Mouse (Mus musculus) cerebellum, postnatal 4 days (tissue): ENCODE results near the gene Dgcr2.

Experiments used
- DNase-seq, 2 experiments: peaks; one replicate each; pipeline ENCODE4 v3.0.0; 2022; ENCODE audit warnings: low spot score in 2 of 2, mixed read lengths in 1 of 2

Gene Dgcr2

DNA sequence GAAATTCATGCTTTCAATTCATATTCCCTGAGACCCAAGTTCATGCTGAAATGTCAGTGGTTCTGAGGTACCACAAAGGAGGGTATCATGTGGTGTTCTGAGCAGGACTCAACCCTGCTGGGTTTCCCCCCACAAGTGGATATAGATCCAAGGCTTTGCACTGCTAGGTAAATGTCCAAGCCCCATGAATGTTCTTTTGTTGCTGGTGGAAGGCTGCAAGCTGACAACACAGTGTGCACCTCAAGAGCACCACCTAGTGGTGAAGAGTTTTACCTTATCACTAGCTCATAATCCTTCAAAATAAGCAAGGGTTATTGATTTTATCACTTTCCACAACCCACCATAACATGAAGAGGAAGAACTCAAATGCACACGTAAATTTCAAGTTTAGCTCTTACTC lies 49.4 kb downstream of the Dgcr2 start:
- peak in 1 of 2 experiments; percentile 59 for DNase-seq

DNA sequence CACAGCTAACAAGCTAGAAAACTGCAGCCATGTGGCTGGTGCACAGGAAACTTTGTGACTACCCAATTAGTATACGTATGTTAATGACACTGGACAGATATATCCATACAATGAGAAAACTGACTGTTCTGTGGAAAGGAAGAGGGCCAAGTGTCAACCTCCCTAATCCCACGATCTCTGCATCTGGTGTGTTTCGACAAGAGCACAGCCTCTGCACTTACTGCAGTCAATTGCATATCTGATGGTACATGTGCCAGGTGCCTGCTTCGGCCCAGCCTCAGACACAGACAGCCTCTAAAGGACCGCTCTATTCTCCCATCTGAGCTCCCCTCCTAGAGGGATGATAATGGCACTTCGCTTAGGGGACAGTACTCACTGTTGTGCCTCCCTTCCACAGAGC lies 49.9 kb downstream of the Dgcr2 start:
- DNase-seq = no peak

DNA sequence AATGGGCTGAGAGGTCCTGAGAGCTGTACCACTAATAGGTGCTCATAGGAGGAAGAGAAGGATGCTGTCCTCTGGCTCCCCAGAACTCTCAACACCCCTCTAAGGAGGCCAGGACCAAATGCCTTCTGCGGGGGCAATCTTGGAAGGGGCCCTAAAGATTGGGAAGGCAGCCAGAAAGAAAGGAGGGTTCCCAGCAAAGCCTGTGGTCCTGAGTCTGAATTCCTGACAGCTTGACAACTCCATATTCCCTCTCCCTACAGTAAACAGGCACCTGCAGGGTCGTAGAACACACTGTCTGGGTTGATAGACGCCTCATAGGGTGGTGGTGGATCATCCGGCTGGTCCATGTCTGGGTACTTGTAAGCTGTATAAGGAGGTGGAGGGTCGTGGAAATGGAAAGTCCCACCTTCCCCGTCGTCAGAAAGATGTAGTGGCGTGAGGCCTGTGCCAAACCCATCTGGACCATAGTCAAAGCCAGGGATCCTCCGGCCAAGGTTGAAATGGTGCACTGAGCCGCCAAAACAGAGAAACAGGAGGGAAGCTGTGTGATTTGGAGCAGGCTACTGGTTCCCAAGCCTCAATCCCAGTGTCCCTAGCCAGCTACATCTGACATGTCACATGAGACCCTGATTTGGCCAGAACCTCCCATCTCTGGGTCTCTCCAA lies 54.5 kb downstream of the Dgcr2 start:
- DNase-seq = no peak

DNA sequence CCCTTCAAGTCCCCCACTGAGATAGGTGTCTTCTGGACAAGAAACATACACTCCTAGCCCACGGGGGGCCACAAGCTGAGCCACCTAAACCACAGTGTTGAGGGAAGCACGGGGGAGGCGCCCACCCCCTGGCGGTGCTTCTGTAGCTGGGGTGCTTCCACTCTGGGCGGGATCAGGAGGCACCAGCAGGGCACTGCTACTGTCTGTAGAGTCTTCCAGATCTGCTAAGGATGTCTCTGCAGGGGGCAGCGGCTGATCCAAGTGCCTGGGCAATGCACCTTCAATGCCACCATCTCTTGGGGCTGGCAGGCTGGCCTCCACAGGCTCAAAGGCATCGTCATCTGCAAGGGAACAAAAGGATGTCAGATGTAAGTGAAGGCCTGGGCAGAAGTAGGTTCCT lies 55.9 kb downstream of the Dgcr2 start:
- no peak for DNase-seq

DNA sequence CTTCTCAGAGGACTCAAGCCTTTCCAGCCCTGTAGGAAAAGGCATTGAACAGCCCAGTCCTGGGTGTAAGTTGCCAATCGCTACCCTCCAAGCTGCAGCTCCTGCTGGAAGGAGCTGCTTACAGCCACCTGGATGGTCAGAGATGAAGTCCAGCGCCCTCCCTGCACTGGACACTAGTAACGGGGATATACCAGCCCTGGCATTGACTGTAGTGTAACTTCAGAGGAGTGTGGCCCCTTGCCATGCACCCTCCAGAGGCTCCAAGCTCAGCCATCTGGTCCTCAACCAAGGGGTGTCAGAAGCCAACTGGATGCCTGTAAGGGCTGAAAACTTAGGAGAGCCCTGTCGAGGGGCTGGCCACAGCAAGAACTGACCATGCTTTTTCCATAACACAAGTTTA lies 58.4 kb downstream of the Dgcr2 start:
- DNase-seq = no peak

DNA sequence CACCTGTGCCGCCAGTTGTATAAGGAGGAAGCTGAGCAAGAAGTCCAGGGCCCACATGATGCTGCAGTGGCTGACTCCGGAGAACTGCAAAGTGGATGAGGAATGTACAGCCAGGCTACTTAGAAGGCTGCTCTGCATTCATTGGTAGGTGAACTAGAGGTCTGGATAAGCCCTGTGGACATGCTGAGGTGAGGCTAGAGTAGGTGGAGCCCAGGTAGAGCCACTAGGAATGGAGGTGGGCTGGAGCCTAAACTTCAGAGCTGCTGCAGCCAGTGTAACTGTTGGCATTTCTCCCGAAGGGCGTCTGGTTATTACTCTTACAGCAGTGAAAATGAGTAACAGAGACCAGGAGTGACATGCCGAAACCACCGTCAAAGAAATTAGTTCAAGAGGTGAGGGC lies 60.3 kb downstream of the Dgcr2 start, which contains the start of gene Car15:
TSS of gene Car15 (minus strand) at position 314 of the 400 bp plus-strand sequence.
- DNase-seq = no peak

DNA sequence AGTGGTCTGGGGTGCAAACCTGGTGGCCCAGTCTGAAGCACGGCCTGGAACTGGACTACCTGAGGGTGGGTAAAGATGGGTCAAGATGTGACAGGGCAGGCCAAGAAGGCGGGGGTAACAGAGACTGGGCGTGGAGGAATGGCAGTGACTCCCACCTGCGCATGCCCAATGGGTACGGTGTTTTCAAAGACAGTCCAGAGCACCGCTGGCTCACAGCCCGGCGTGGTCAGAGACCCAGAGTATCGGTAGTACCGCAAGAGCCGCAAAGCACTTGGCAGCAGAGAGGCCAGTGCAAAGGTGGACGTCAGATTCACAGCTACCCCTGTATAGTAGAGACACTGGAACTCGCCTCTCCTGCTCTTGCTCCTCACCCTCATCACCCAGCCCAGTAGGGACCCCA lies 62.9 kb downstream of the Dgcr2 start:
- no peak for DNase-seq

DNA sequence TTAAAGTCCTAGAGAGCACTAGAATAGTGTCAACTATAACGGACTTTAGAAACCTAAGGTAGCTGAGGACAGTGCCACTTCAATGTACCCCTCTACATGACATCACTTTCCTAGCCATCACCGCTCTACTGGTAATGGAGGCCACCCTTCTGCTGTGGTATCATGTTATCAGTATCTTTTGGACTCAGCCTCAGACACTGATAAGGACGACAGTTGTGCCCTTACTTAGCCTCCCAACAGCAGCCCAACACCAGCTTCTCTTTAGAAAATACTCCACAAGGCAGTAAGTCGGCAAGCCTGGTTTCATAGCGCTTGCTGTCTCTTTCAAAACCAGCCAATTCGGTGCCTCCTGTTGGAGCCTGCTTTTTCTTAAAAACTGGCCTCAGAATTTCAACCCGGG lies 63.8 kb downstream of the Dgcr2 start:
- no peak for DNase-seq

DNA sequence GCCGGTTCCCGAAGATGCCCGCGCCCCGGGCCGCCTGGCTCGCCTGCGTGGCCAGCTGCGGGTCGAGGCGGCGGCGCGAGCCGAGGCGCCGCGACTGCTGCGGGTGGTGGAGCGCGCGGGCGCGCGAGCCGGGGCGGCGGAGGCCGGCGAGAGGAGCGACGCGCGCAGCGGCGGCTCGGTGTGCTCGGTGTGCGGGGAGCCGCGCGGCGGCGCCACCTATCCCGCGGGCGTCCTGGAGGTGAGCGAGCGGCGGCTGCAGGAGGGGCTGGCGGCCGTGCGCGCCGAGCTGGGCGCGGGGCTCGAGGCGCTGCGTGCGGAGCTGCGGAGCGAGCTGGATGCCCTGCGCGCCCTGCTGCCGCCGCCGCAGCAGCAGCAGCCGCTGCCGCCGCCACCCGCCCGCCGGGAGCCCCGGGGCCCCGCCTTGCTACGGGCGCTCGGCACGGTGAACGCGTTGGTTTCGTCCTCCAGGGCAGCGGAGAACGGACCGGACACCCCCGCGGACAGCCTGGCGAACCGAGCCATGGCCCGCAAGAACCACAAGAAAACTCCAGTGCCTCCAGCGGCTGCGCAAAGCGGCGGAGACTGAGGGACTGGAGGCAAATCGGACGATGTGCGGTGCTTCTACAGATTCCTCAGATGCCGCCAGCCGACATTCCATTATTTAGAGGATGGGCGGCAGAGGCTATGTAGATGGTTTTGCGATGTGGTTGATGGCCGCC lies 64.5 kb downstream of the Dgcr2 start:
- peak in 1 of 2 experiments; percentile 41 for DNase-seq

DNA sequence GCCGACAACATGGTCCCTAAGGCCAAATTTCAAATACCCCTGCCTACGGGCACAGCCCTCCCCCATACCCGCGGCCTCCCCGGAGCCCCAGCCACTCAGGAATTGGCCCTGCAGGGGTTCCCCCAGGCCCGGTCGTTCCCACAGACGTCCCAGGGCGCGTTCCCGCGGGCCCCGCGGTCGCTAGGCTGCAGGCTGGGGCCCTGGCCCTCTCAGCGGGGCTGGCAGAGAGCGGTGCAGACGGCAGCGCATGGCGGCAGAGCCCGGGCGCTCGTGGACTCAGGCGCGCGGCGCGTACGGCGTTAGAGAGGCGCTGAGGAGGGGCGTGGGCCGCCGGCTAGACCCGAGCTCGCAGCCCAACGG lies 65.1 kb downstream of the Dgcr2 start:
- DNase-seq = peak in 1 of 2 experiments; percentile 42

DNA sequence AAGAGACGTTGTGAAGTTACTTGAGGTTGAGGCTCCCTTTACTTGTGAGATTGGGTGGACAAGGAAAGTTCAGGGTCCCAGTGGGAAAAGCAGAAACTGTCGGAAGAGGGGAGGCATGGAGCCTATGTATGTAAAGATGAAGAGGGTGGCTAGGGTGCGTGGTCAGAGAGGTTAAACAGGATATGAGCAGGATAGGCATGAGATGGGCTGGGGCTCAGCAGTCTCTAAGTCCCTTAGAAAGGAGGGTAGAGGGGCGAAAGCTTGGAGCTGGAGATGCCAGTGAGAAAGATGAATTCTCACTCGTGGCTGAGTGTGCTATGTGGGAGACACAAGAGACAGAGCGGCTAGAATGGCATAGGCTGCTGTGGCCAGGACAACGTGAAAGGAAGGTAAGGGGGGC lies 65.5 kb downstream of the Dgcr2 start, which contains the start of gene B830017H08Rik:
TSS of gene B830017H08Rik (plus strand) at position 301 of the 400 bp plus-strand sequence.
- no peak for DNase-seq

DNA sequence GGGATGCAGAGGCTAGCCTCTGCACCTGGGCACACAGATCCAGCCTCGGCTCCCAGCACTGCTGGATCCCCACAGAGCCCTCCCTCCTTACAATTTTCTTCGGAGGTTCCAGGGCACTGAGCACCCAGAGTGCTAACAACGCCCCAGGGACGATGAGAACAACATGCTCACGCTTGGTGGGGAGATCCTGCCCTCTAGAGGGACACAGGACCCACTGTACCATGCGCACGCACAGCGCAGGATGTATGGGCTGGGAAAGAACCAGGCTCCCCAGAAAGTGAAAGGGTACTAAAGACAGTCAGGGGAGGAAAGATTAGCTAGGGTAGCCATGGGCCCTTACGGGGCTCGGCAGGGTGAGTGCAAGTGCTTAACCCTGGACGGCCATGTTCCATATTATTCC lies 66.6 kb downstream of the Dgcr2 start:
- no peak for DNase-seq

DNA sequence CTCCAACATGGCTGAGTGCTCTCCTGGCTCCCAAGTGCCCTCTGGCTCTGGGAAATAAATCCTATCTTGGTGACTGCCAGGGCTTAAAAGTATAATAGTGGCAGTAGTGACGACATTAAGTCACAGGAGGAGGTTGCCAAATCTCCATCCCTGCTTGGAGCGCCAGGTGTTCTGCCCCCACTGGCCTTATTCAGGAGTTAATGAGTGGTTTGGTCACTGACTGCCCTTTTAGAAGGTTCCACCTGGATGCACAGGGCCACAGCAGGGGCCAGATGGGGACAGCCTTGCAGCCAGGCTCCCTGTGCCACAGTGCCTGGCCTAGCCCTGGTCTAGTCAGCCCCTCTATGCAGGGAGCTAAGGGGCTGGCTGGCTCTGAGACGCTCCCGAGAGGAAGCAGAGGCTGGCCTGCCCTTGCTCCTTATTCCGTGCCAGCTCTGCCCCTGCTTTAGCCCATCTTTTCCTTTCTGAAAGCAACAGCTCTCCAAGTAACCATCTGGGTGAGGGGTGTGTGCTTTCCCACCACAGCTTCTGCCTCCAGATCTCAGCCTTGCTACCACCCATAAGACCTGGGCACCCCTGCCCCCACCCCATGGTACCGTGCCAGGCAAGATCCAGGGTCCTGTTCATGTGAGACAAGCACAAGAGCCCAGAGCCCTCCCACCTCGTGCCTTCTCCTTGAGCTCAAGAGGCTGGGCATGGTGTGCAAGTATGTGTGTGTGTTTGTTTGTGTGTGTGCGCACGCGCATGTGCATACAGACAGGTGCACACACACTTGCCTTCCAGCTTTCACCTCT lies 67.8 kb downstream of the Dgcr2 start:
- no peak for DNase-seq

DNA sequence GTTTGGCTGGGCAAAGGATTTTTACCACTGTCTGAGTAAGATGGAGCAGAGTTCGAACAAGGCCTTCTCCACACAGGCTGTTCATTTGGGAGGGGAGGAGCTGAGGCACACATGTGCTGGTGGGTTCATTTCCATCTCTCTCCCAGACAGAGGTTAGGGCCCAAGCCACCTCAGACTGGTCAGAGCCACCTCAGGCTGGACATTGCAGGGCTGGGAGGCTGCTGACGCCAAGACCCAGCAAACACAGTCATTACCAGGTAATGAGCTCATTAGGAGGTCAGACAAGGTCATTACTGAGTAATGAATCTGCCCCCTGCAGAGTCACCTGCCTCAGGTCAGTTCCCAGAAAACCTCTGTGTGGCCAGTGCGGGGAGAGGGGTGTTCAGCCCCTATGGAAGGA lies 69.5 kb downstream of the Dgcr2 start:
- DNase-seq = no peak

DNA sequence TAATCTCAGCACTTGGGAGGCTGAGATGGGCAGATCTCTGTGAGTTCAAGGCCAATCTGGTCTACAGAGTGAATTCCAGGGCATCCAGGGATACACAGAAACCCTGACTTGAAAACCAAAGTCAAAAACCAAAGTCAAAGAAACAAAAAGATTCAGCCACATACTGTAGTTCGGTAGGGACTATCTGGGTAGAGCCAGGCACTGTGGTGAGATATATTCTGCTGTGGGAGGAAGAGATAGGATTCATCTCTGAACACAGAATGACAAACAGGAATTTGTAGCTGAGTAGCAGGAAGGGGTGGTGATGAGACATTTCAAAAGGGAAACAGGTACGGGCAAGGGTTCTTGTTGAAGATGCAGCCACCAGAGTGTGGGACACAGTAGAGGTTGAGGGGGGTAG lies 70.1 kb downstream of the Dgcr2 start:
- no peak for DNase-seq

DNA sequence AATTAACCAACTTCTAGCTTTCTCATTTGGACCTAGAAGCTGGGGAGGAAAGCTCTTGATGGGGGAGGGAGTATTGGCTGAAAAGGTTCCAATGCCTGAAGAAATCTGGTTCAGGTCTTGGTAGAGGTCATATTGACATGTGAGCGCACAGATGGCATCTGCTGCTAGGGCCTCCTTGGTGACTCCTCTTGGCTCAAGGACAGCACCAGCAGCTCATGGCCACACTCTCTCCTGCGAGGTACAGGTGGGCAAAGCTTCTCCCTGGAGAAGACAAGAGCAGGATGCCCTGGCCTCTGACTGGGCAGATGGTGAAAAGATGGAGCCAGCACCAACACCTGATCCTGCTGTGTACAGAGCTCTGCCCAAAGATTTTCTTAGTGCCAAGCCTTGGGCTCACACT lies 71.9 kb downstream of the Dgcr2 start:
- no peak for DNase-seq

DNA sequence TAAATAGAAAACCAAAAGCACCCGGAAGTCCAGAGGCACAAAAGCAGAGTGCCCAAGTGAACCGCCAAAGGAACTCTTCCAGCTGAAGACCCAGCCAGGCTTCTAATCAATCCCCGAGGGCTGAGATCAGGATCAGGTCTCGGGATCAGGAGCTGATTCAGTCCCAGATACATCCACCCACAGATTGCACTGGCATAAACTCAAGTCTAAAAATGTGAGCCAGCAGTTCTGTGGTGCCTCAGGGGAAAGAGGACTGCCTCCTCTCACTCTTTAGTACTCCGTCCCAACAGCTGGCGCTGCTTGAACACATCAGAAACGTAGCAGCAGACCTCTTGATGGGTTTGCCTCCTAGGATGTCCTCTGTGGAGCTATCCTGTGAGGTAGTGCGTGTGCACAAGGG lies 81.8 kb downstream of the Dgcr2 start:
- no peak for DNase-seq

DNA sequence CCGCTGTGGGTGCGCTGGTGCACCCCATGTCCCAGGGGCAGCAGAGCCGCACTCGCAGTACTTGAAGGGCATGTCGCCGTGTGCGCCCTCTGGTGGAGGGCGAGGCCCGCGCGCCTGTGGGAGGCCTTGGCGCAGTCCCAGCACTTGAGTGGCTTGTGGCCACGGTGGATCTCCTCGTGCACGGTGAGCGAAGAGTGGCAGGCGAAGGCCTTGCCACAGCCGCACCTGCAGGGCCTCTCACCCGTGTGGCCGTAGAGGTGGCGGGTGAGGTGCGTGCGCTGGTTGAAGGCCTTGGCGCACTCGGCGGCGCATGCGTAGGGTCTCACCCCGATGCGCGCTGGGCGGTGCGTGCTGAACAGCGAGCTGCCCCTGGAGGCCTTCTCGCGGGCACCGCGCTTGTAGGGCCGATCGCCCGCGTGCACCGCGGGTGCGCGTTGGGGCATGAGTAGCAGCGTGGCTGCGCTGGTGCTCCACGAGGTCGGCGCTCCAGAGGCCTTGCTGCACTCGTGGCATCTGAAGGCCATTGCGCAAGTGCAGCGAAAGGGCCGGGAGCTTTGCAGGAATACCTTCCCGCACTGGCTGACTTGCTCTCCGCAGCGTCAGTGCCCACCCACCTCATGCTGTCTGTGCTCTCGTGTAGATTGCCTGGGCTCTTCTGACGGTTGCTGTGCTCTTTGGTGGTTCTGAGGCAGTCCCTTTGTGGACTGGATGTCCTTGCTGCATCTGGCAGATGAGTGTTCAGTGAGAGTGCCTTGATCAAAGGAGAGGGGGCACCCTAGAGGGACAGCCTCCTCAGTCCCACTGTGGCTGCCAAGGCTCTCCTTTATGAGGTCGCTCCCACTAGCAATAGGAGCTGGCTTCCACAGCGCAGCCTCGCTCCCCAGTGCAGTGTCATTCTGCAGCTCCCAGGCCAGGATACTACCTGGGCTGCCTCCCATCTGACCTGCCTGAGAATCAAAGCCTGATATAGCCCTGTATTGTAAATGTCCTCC lies 82.7 kb downstream of the Dgcr2 start:
- peak in 1 of 2 experiments; percentile 76 for DNase-seq

DNA sequence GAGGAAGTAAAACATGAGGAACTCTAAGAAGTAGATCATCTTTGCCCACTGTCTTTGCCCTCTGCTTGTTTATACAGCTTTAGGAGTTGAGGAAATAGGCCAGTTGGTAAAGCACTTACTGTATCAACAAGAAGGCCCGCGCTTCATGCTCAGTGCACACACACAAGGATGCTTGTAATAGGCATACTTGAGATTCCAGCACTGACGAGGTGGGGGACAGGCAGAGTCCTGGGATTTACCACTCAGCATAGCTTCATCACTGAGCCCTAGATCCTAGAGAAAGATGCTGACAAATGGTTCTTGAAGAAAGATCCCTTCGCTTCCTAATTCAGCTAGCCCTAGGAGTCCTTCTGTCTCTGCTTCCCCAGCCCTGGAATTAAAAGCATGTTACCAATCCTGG lies 85.2 kb downstream of the Dgcr2 start:
- DNase-seq = no peak

DNA sequence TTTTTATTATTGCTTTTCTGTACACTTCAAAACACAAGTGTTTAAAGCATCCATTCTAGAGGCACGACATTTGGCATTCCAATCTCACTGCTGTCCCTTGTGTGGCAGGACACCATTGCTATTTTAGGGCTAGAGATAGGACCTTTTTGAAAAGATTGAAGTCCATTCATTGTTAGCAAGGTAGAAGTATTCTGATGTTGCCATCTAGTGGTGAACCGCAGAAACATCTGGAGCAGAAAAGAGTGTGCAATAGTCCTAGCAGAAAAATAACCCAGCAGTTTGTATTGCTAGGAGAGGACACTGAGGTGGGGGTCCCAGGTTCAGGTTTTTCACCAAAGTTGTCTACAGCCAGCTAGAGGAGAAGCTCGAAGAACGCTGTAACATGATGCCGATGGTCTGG lies 86.2 kb downstream of the Dgcr2 start:
- DNase-seq = no peak

DNA sequence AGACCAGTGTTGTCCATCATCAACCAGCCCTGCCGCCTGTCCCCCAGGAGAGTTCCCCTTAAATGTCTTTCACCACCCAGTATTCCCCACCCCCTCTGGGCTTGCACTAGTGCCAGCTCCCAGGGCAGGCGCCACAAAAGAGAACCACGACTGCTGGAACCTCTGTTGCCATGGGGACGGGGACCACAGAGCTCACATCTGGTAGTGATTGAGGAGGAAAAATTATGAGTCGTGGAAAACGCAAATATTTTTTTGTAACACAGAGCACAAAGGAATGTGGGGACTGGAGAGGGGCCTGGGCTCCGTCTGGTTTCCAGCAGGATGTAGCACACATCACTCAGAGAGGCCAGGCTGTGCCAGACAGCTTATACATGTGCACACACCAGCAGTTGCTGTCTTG lies 88.7 kb downstream of the Dgcr2 start:
- DNase-seq = peak in 1 of 2 experiments; percentile 16
